12 mouse cellular contexts compared by ENCODE assay signal in the genomic region with DNA sequence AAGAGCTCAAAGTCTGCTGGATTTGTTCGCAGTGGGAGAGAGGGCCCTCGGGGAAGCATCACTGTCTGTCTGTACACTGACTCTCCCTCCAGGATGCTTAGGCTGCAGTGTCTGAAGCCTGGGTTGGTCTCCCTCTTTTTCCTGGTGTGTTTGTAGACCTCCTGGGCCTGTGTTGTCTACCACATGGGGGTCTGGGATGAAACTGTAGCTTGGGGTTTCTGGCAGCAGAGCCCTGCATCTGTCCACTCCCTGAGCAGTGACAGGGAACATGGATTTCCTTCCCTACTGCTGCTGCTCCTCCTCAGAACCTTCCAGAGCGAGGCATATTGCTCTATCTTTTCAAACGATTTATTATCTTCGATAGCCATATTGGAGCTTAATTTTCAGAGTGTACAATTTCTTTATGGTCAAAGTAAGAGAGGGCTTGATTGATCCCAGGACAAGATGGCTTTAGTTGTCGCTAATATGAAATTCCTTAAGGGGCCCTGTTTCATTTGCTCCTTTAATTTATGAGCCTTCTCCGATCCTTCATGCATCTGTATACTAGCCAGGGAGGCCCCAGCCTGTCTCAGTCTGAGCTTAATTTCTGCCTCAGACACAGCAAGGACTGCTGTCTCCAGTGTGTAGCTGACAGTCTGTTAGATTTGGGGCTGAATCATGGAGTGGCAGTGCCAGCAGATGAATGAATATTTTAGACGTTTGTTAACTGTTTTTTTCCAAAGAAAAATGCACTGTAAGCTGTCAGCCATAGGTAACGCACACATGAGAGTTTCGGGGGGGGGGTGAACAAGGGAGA.
DNase-seq lines count a peak whose midpoint lies in the region; ATAC-seq and TF ChIP-seq lines count a peak whose summit lies in the region.
"Had no signal": no experiment of that assay in that cellular context is flagged by ENCODE, and none has a peak within 500 bp of the region (broad histone marks: within the 10 kb centered on the region; RNA-seq: fewer than 3 reads in every experiment).

No protein-coding gene starts in this region.

- ATAC-seq in forebrain, embryonic 15.5 days (replicated peaks): peak; percentile 80
- ATAC-seq in kidney, embryonic 16.5 days (ENCODE audit: low FRiP score, low TSS enrichment): no peak
- ATAC-seq in midbrain, postnatal 0 days (ENCODE audit: low FRiP score): no peak; the same call in 1 of the 2 replicates

- H3K27ac ChIP-seq in forebrain, embryonic 15.5 days (replicated peaks): peak overlapping the region; percentile 33
- no peak overlapping the region for H3K27ac ChIP-seq in forebrain, embryonic 10.5 days
- no peak overlapping the region for H3K27ac ChIP-seq in kidney, embryonic 16.5 days (ENCODE audit: low read length)
- H3K27ac ChIP-seq in midbrain, postnatal 0 days (ENCODE audit: low read depth, low read length): peak overlapping the region; percentile 51; the same call in 1 of the 2 replicates
- no peak overlapping the region for H3K27ac ChIP-seq in thymus, adult 2 months (ENCODE audit: control insufficient read depth, insufficient read depth, low read length)
- H3K27ac ChIP-seq: heart, embryonic 15.5 days; liver, embryonic 13.5 days; macrophage had no signal

- TF ChIP-seq CTCF in midbrain, postnatal 0 days (IDR thresholded peaks at IDR 0.05): no peak
- TF ChIP-seq CTCF in thymus, adult 2 months (IDR thresholded peaks at IDR 0.05; ENCODE audit: borderline replicate concordance, control insufficient read depth, extremely low read depth, insufficient read depth, low read length, poor library complexity): no peak

- no peak for TF ChIP-seq POLR2A in thymus, adult 2 months (IDR thresholded peaks at IDR 0.05; ENCODE audit: control insufficient read depth, extremely low read depth, insufficient read depth, low read length, poor library complexity)

- 56% methylated on average over 10 of the region's 10 CpGs for WGBS in forebrain, embryonic 15.5 days
- WGBS in forebrain, embryonic 10.5 days: 84% methylated on average over 10 of the region's 10 CpGs
- WGBS in kidney, embryonic 16.5 days: 43% methylated on average over 10 of the region's 10 CpGs
- 57% methylated on average over 10 of the region's 10 CpGs for WGBS in midbrain, postnatal 0 days
- WGBS in thymus, adult 2 months: 92% methylated on average over 10 of the region's 10 CpGs

- H3K9me3 ChIP-seq in forebrain, embryonic 15.5 days: no peaks in the 10 kb centered on the region
- no peaks in the 10 kb centered on the region for H3K9me3 ChIP-seq in forebrain, embryonic 10.5 days
- H3K9me3 ChIP-seq in kidney, embryonic 16.5 days (ENCODE audit: low read length): no peaks in the 10 kb centered on the region
- no peaks in the 10 kb centered on the region for H3K9me3 ChIP-seq in midbrain, postnatal 0 days (ENCODE audit: low read length)
- H3K9me3 ChIP-seq: heart, embryonic 15.5 days; liver, embryonic 13.5 days had no signal

- DNase-seq in forebrain, embryonic 10.5 days (ENCODE audit: extremely low spot score, low spot score): no peak
- no peak for DNase-seq in kidney, postnatal 25 days
- DNase-seq in cerebellum, adult 8-10 months: peak; percentile 30
- DNase-seq in midbrain, postnatal 0 days (ENCODE audit: low spot score): no peak
- DNase-seq in thymus, adult 2 months: no peak
- DNase-seq in adrenal gland, adult 8-10 months: no peak
- DNase-seq: kidney, adult 9 months; liver, embryonic 13.5 days had no signal

- peaks cover 34% of the 10 kb centered on the region for H3K4me1 ChIP-seq in forebrain, embryonic 15.5 days
- peaks cover 38% of the 10 kb centered on the region for H3K4me1 ChIP-seq in forebrain, embryonic 10.5 days
- peaks cover 56% of the 10 kb centered on the region for H3K4me1 ChIP-seq in kidney, embryonic 16.5 days (ENCODE audit: insufficient read depth, low read length)
- peaks cover 12% of the 10 kb centered on the region; the same call in 1 of the 2 replicates for H3K4me1 ChIP-seq in midbrain, postnatal 0 days (ENCODE audit: insufficient read depth, low read length)
- H3K4me1 ChIP-seq in thymus, adult 2 months (replicated peaks; ENCODE audit: control insufficient read depth, insufficient read depth, low read length): peaks cover 7% of the 10 kb centered on the region; the same call in 1 of the 2 replicates

- H3K9ac ChIP-seq in forebrain, embryonic 15.5 days (replicated peaks): no peak overlapping the region
- H3K9ac ChIP-seq in kidney, embryonic 16.5 days (replicated peaks; ENCODE audit: low read length): 0 out of 2 replicates have a peak overlapping the region, but pooled peaks have one; percentile 5
- 0 out of 2 replicates have a peak overlapping the region, but pooled peaks have one; percentile 39 for H3K9ac ChIP-seq in midbrain, postnatal 0 days (replicated peaks; ENCODE audit: low read length, poor library complexity, severe bottlenecking)
- H3K9ac ChIP-seq: heart, embryonic 15.5 days; liver, embryonic 13.5 days had no signal

- H3K4me2 ChIP-seq in forebrain, embryonic 15.5 days (replicated peaks): no peak overlapping the region
- no peak overlapping the region for H3K4me2 ChIP-seq in kidney, embryonic 16.5 days (replicated peaks; ENCODE audit: low read depth, low read length)
- no peak overlapping the region for H3K4me2 ChIP-seq in midbrain, postnatal 0 days (ENCODE audit: low read depth, low read length, poor library complexity, severe bottlenecking)
- H3K4me2 ChIP-seq: heart, embryonic 15.5 days; liver, embryonic 13.5 days had no signal

- no peak overlapping the region for H3K4me3 ChIP-seq in forebrain, embryonic 15.5 days
- H3K4me3 ChIP-seq in forebrain, embryonic 10.5 days: no peak overlapping the region
- no peak overlapping the region for H3K4me3 ChIP-seq in kidney, embryonic 16.5 days (ENCODE audit: low read length)
- H3K4me3 ChIP-seq in midbrain, postnatal 0 days (ENCODE audit: low read depth, low read length): no peak overlapping the region
- H3K4me3 ChIP-seq in thymus, adult 2 months (ENCODE audit: control insufficient read depth, insufficient read depth, low read length): no peak overlapping the region
- H3K4me3 ChIP-seq: heart, embryonic 15.5 days; liver, embryonic 13.5 days had no signal

- no peaks in the 10 kb centered on the region for H3K36me3 ChIP-seq in forebrain, embryonic 15.5 days
- H3K36me3 ChIP-seq in forebrain, embryonic 10.5 days (replicated peaks): no peaks in the 10 kb centered on the region; the same call in 1 of the 2 replicates
- no peaks in the 10 kb centered on the region for H3K36me3 ChIP-seq in kidney, embryonic 16.5 days (ENCODE audit: insufficient read depth, low read length)
- no peaks in the 10 kb centered on the region for H3K36me3 ChIP-seq in midbrain, postnatal 0 days (ENCODE audit: insufficient read depth, low read length)
- no peaks in the 10 kb centered on the region for H3K36me3 ChIP-seq in thymus, adult 2 months (ENCODE audit: control insufficient read depth, insufficient read depth, low read length)
- H3K36me3 ChIP-seq: heart, embryonic 15.5 days; liver, embryonic 13.5 days had no signal

- H3K27me3 ChIP-seq in forebrain, embryonic 15.5 days: no peaks in the 10 kb centered on the region
- no peaks in the 10 kb centered on the region for H3K27me3 ChIP-seq in forebrain, embryonic 10.5 days (ENCODE audit: poor library complexity, severe bottlenecking)
- no peaks in the 10 kb centered on the region for H3K27me3 ChIP-seq in kidney, embryonic 16.5 days (ENCODE audit: insufficient read depth, low read length)
- H3K27me3 ChIP-seq in midbrain, postnatal 0 days (ENCODE audit: insufficient read depth, low read length): no peaks in the 10 kb centered on the region
- H3K27me3 ChIP-seq in thymus, adult 2 months (ENCODE audit: control insufficient read depth, insufficient read depth, low read length): no peaks in the 10 kb centered on the region
- H3K27me3 ChIP-seq: heart, embryonic 15.5 days; liver, embryonic 13.5 days had no signal

Comparison
In these comparisons a context has a peak if more than half of its experiments do, and no peak if none do; other contexts are left out.
1. H3K27ac ChIP-seq: peak in forebrain, embryonic 15.5 days (single experiment) and midbrain, postnatal 0 days (single experiment); none in forebrain, embryonic 10.5 days (single experiment), kidney, embryonic 16.5 days (single experiment) and thymus, adult 2 months (single experiment).